Mouse (Mus musculus) stomach, embryonic 14.5 days (tissue): ENCODE data around the gene Gm16181. TPM values are rescaled to one million over a fixed set of nuclear protein-coding genes. Genes with fewer than 3 reads are reported as not detected.

Experiments used
- ATAC-seq: fragments of 200-750 bp; cut with Nextera tagmentation; 2 replicates; pipeline ENCODE4 v1.8.0; 2017; ENCODE audit warnings: low read depth, moderate TSS enrichment; ENCODE audit not compliant: insufficient number of reproducible peaks, insufficient read depth, low FRiP score
- H3K27ac ChIP-seq: fragments of 300-500 bp; sonication (generic); 2 replicates; pipeline ENCODE4 v1.5.1; 2014; ENCODE audit warnings: mild to moderate bottlenecking, low read length, moderate library complexity, mixed read lengths
- H3K27me3 ChIP-seq: fragments of 300-500 bp; sonication (generic); 2 replicates; pipeline ENCODE4 v1.6.1; 2014; ENCODE audit warnings: low read length, control low read depth, mixed read lengths; ENCODE audit not compliant: control insufficient read depth, insufficient read depth
- H3K36me3 ChIP-seq: fragments of 300-500 bp; sonication (generic); 2 replicates; pipeline ENCODE4 v1.6.1; 2014; ENCODE audit warnings: mild to moderate bottlenecking, control low read depth, low read length, moderate library complexity, mixed read lengths; ENCODE audit not compliant: control insufficient read depth, insufficient read depth
- H3K4me1 ChIP-seq: fragments of 300-500 bp; sonication (generic); 2 replicates; pipeline ENCODE4 v1.6.1; 2014; ENCODE audit warnings: low read length, control low read depth, mixed read lengths; ENCODE audit not compliant: control insufficient read depth, insufficient read depth
- H3K4me2 ChIP-seq: fragments of 300-500 bp; sonication (generic); replicated peaks from 2 replicates; pipeline ENCODE4 v1.6.1; 2014; ENCODE audit warnings: low read depth, low read length, control low read depth
- H3K4me3 ChIP-seq: fragments of 300-500 bp; sonication (generic); 2 replicates; pipeline ENCODE4 v1.5.1; 2014; ENCODE audit warnings: low read depth, low read length, control low read depth
- H3K9ac ChIP-seq: fragments of 300-500 bp; sonication (generic); replicated peaks from 2 replicates; pipeline ENCODE4 v1.6.1; 2014; ENCODE audit warnings: low read depth, mild to moderate bottlenecking, control low read depth, low read length, moderate library complexity, mixed read lengths
- H3K9me3 ChIP-seq: fragments of 300-500 bp; sonication (generic); 2 replicates; pipeline ENCODE4 v1.6.1; 2016; ENCODE audit warnings: low read depth, low read length, control low read depth; ENCODE audit not compliant: control insufficient read depth
- WGBS: fragments of 180-500 bp; shearing (Covaris S2); extraction: QIAGEN DNeasy Blood & Tissue Kit; methylation state at CpG from one replicate; pipeline ENCODE4 v1.1.7; 2014; 5-methylcytosine and 5-hydroxymethylcytosine counted together
- polyA plus RNA-seq: library from polyadenylated mRNA; unstranded; fragments of >200 nt; fragmentation: Nextera tagmentation; extraction: Ambion mirVana; gene quantifications from 2 replicates; pipeline ENCODE4 v1.2.1, GENCODE M21; 2014

Gene Gm16181
- polyA plus RNA-seq, 1 experiment from 2014 or later: not detected

GRCm38 (mm10) chr17:35193881-35194843 is 26.5 kb upstream of the Gm16181 start, which contains the start of gene Ltb:
Gene Ltb, plus strand, starts transcription at chr17:35194439.
- 49% methylated on average over 28 of the region's 28 CpGs for WGBS
- peaks cover 8% of the 10 kb centered on the region for H3K27me3 ChIP-seq

GRCm38 (mm10) chr17:35194844-35195630 is 25.6 kb upstream of the Gm16181 start:
- 40% methylated on average over 19 of the region's 19 CpGs for WGBS
- H3K4me3 ChIP-seq: peak overlapping the region; percentile 38
- peaks cover 14% of the 10 kb centered on the region; the same call in 1 of the 2 replicates for H3K4me1 ChIP-seq
- H3K4me2 ChIP-seq: peak overlapping the region; percentile 79
- no peaks in the 10 kb centered on the region for H3K9me3 ChIP-seq
- peaks cover 8% of the 10 kb centered on the region for H3K27me3 ChIP-seq
- 0 out of 2 replicates have a peak, but pooled peaks have one; percentile 5 for ATAC-seq
- no peak overlapping the region for H3K27ac ChIP-seq
- no peak overlapping the region; the same call in 1 of the 2 replicates for H3K9ac ChIP-seq
- no peaks in the 10 kb centered on the region for H3K36me3 ChIP-seq

More at GRCm38 (mm10) chr17:35193881-35194843, 26.5 kb upstream of the Gm16181 start, which contains the start of gene Ltb:
- peaks cover 14% of the 10 kb centered on the region; the same call in 1 of the 2 replicates for H3K4me1 ChIP-seq
- H3K36me3 ChIP-seq: no peaks in the 10 kb centered on the region
- no peaks in the 10 kb centered on the region for H3K9me3 ChIP-seq
- H3K4me2 ChIP-seq: peak within 1 kb of the TSS; percentile 79
- ATAC-seq: no peak
- H3K4me3 ChIP-seq: peak within 1 kb of the TSS; percentile 38; the same call in 1 of the 2 replicates
- H3K9ac ChIP-seq: no peak within 1 kb of the TSS
- H3K27ac ChIP-seq: no peak within 1 kb of the TSS

GRCm38 (mm10) chr17:35195631-35196320 is 24.9 kb upstream of the Gm16181 start:
- H3K4me3 ChIP-seq: peak overlapping the region; percentile 38
- H3K27me3 ChIP-seq: peaks cover 9% of the 10 kb centered on the region
- peak overlapping the region; percentile 79 for H3K4me2 ChIP-seq
- no peak overlapping the region for H3K27ac ChIP-seq
- no peaks in the 10 kb centered on the region for H3K9me3 ChIP-seq
- H3K36me3 ChIP-seq: no peaks in the 10 kb centered on the region
- ATAC-seq: peak; percentile 83
- 2% methylated on average over 65 of the region's 66 CpGs for WGBS
- peaks cover 14% of the 10 kb centered on the region; the same call in 1 of the 2 replicates for H3K4me1 ChIP-seq
- no peak overlapping the region; the same call in 1 of the 2 replicates for H3K9ac ChIP-seq

GRCm38 (mm10) chr17:35196321-35196641 is 24.4 kb upstream of the Gm16181 start:
- Histone ChIP-seq H3K27ac (no peak overlapping the region), H3K36me3 (no peaks in the 10 kb centered on the region), H3K9ac (no peak overlapping the region), H3K9me3 (no peaks in the 10 kb centered on the region), H3K4me3 (peak overlapping the region; percentile 38; the same call in 1 of the 2 replicates), H3K4me2 (peak overlapping the region; percentile 79), H3K4me1 (peaks cover 14% of the 10 kb centered on the region; the same call in 1 of the 2 replicates), H3K27me3 (peaks cover 11% of the 10 kb centered on the region)
- 29% methylated on average over 9 of the region's 9 CpGs for WGBS
- no peak for ATAC-seq

- Histone ChIP-seq H3K9ac (no peak overlapping the region), H3K4me3 (no peak overlapping the region), H3K27ac (no peak overlapping the region), H3K4me2 (no peak overlapping the region), H3K27me3 (peaks cover 11% of the 10 kb centered on the region), H3K36me3 (no peaks in the 10 kb centered on the region), H3K9me3 (no peaks in the 10 kb centered on the region), H3K4me1 (peaks cover 14% of the 10 kb centered on the region; the same call in 1 of the 2 replicates)
- no peak for ATAC-seq
- WGBS: 44% methylated on average over 5 of the region's 6 CpGs
These were observed 23.5 kb upstream of the Gm16181 start for GRCm38 (mm10) chr17:35197126-35197525.

- Histone ChIP-seq H3K27me3 (peaks cover 13% of the 10 kb centered on the region), H3K4me1 (peaks cover 14% of the 10 kb centered on the region; the same call in 1 of the 2 replicates), H3K36me3 (no peaks in the 10 kb centered on the region), H3K4me3 (no peak overlapping the region), H3K27ac (no peak overlapping the region), H3K4me2 (no peak overlapping the region), H3K9ac (no peak overlapping the region), H3K9me3 (no peaks in the 10 kb centered on the region)
- WGBS: 56% methylated on average over 7 of the region's 7 CpGs
- ATAC-seq: no peak
These were observed 22.6 kb upstream of the Gm16181 start for GRCm38 (mm10) chr17:35198029-35198428.

- Histone ChIP-seq H3K9me3 (no peaks in the 10 kb centered on the region), H3K27ac (no peak overlapping the region), H3K4me1 (peaks cover 14% of the 10 kb centered on the region; the same call in 1 of the 2 replicates), H3K27me3 (peaks cover 13% of the 10 kb centered on the region), H3K36me3 (no peaks in the 10 kb centered on the region), H3K4me2 (no peak overlapping the region), H3K4me3 (no peak overlapping the region), H3K9ac (no peak overlapping the region)
- 31% methylated on average over 8 of the region's 8 CpGs for WGBS
- ATAC-seq: no peak
These were observed 21.7 kb upstream of the Gm16181 start for GRCm38 (mm10) chr17:35198946-35199345.
